Mouse (Mus musculus) cerebellum, adult 8-10 months (tissue): ENCODE results near the gene Phldb2.

Experiments
- DNase-seq: peaks from one replicate; pipeline ENCODE4 v3.0.0; 2022

Gene Phldb2

GRCm38 (mm10) chr16:45953394-45953793 is at the start of gene Phldb2:
Phldb2 (minus strand) TSS chr16:45953598.
- no peak for DNase-seq

GRCm38 (mm10) chr16:46001550-46002166 is 48.3 kb upstream of the Phldb2 start:
- DNase-seq, result no peak

GRCm38 (mm10) chr16:46000976-46001375 is 47.6 kb upstream of the Phldb2 start:
- no peak for DNase-seq

DNA sequence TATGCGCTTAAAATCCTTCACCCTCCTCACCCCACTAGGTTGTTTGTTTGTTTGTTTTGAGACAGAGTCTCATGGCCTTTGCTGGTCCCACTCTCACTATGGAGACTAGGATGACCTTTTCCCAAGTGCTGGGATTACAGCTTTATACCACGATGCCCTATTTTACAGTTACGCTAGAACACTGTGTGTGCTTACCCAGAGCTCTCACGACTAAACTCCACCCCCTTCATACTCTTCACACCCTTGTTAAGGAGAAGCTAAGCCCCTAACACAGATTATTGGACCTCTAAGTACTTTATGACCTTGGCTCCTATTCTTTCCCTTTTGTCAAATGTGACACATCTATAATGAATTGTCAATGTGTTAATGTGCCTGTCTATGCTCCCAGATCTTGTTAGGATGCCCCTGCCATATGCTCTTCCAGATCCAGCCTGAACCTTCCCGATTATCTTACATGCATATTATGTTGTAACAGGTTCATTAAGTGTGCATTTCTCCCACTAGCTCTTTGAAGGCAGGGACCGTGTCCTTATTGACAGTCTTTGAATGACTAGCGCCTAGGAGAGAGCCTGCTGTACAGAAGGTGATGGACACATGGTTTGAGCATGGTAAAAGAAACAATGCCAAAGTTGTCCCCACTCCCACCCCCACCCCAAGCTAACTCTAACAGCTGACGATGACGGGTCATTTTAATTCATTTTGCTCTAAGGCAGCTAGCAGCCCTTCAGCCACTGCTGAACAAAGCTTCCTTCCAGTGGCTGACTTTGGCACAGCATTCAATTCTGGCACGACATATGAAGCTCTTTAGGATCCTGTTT is 46.2 kb upstream of the Phldb2 start:
- no peak for DNase-seq

DNA sequence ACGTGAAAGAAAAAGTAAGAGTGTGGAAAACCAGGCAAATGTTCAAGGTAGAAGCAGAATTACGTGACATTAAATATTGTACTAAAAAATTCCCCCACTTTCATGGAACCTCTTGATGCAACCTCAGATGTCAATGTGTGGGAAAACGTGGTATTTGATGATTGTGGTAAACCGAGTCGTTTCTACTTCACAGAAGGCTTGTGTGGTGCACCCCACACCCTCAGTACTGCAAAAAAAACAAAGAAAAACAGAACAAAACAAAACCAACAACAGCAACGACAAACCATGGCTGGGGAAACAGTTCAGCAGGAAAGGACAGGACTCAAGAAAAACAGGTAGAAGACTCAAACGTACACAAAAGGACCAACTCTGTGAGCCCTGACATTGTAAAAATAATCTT is 44.8 kb upstream of the Phldb2 start:
- DNase-seq, result no peak

DNA sequence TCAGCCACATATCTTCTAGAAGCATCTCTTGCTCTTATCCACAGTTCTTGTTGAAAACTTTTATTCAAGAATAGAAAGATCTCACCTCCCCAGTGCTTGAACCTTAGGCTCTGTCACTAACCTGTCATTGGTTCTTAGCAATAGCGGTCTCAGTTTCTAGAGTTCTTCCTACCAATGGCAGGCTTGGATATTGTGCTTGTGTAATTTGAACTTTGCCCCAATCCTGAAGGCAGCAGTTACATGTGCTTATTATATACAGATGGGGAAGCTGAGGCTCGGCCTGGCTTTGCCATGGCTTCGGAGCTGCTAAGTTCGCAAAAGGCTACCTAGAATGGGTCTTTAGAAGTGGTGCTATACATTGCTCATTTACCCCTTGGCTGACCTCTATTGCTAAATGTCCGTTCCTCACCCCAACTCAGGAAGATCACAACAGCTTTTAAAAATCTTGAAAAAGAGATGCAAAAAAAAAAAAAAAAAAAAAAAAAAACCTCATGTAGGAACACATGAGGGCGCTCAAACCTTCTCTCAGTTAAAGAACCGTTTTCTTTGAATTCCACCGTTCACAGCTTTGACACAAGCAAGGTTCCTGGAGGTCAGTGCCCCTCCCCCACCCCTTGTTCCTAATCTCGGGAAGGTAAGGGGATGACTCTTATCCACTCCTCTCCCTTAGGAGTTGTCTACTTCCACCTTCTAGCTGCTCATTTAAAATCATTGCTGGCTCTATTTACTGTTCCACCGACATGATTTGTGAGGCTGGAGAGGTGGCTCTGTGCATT is 37.7 kb upstream of the Phldb2 start:
- DNase-seq, result no peak

GRCm38 (mm10) chr16:45986236-45986635 is 32.8 kb upstream of the Phldb2 start:
- DNase-seq, result no peak

GRCm38 (mm10) chr16:45984610-45985606 is 31.5 kb upstream of the Phldb2 start:
- no peak for DNase-seq

DNA sequence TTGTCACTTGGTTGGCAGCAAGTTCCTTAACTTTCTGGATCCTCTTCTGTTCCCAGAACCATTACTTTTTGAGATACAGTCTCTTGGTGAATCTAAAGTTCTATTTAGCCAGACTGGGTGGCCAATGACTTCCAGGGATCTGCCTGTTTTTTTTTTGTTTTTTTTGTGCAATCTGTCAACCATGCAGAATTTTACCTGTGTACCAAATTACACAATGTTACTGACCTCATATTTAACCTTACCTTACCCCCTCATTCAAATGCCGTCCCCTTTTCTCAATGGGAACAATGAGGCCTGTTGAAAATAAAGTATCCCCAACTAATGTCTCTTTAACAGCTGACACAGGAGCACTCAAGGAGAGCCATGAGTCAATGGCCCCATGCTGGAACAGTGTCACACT is 22.9 kb upstream of the Phldb2 start:
- no peak for DNase-seq

DNA sequence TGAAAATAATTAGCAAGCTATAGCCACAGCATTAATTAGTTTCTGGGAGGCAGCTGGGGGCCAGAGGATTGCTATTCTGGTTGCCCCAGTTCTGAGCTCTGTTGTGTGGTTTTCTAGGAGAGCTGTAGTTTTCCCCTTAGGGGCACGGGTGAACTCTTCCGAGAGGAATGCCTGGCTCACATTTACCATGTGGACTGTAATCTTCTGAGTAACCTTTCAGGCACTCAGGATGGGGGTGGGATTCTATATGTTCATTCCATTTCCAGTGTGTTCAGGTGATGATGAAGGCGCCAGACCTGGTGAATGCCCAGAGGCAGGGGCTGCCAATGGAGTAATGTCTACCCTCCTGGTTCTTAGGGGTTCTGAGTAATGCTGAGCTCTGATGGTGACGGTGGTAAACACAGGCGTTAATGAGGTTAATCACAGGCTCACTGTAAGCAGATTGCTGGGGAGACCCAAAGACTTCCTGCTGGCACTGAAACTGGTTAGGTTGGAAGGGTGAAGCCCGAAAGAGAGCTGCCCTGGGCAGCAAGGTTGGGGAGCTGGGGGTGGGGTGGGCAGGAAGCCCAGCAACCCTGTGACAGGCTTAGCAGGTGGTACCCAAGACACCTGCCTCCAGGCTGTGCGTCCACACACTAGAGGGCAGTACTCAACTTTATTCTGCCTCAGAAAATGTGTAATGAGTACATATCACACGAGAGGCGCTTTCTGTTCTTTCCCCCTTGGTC is 20.7 kb upstream of the Phldb2 start:
- DNase-seq, result peak; percentile 20

- DNase-seq, result no peak
These were observed 16.8 kb upstream of the Phldb2 start for GRCm38 (mm10) chr16:45970187-45970586.

- no peak for DNase-seq
These were observed 15.3 kb upstream of the Phldb2 start for GRCm38 (mm10) chr16:45968716-45969115.

DNA sequence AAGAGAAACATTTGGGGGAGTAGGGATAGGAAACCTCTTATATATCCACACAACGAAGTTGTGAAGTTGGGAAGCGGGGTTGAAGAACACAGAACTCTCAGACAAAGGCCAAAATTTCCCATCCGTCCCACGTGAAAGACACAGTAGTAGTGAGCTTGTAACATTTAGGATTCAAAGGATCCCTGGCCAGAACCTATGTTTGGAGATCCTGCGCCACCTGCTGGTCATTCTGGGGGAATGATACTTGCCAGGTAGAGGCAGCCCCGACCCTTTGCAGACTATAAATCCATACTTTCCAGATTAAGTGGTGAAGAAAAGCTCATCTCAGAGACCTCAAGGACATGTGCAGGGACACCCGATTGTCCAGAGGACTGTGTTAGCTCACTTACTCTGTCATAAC is 14.1 kb upstream of the Phldb2 start:
- DNase-seq, result peak; percentile 70

DNA sequence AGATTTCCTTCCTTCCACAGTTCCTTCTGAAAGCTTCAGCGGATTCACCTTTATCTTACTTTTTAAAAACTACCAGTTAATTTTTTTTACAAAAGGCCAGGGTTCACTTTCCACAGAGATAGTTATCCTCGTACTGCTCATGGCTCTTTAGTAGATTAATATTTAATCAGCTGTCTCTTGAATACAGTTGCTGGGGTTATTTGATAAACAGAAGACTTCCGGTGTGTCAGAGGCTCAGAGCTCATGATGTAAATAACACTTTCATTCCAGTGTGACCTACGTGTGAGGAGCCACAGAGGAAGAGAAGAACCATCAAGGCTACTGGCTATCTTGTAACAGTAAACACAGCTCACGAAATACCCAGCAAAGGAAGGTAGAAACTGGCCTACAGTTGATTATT is 13.2 kb upstream of the Phldb2 start:
- no peak for DNase-seq

- DNase-seq, result no peak
These were observed 11.4 kb upstream of the Phldb2 start for GRCm38 (mm10) chr16:45964777-45965176.

DNA sequence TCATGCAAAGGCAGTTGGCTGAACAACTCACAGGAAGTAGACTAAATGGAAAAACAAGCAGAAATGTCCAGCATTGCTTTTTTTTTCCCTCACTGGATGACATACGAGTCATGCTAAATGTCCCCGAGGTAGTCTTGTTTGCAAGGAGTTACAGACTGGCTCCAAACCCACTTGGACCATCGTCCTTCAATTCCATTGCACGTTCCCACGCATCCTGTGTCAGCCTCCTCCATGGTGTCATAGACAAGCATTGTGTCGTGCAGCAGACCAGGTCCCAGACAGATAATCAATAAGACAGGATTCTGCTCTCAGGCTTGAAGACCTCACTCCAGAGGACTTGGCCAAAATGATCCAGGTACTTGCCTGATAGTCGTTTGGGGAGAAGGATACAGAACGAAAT is 10.4 kb upstream of the Phldb2 start:
- DNase-seq, result no peak

DNA sequence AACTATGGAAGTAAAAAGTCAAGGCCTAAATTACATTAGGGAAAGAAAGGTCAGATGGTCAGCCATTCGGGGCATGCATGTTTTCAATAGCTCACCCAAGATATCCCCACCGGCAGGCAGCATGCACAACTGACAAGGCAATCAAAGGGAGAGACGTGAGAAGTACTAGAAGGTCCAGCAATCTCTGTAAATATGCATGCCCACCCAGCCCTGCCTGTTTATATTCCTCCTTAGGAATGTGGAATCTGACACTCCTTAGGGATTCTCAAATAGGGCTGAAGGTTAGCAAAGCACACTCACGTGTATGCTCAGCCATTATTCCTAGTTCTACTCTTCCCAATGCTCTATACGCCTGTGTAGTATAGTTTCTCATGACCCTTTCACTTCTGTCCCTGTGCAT is 9.7 kb upstream of the Phldb2 start:
- no peak for DNase-seq

DNA sequence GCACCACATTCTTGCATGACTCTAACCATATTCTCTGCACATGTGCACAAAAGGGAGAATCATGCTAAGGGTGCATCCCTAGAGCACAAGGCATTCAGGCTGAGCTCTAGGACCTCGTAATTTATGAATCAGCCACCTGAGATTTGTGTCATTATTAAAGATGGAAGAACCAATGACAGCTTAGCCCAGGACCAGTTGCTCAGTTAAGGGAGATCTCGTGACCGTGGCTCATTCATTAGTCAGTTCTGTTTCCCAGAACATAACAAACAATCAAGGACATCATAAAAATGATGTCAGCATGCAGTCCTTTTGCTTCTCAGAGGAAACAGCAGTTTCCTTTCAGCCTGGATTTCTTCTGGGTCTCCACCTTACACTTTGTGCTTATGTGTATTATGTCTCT is 7.6 kb upstream of the Phldb2 start:
- no peak for DNase-seq

DNA sequence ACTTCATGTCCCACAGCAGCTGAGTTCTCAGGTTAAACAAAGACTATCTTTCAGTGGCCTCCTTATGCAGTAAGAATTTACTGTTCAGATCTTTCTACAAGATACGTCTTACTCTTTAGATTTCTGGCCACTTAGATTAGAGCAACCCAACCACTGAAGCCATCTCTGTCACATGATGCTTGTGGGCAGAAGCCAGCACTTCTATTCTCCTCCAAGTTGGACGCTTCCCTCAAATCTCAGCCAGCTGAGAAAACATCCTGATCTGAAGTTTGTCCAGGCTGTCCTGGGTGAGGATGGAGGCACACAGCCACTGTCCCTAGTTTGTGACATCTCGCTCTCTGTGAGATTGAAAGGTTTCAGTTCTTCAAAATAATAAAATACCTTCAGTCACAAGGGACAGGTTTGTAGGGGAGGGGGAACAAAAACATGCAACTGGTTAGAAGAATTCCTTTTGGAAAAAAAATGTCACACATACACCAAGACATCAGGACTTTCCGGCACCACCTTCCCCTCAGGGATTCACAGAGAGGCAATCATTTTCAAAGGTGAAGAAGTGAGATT is 3.1 kb upstream of the Phldb2 start:
- no peak for DNase-seq

DNA sequence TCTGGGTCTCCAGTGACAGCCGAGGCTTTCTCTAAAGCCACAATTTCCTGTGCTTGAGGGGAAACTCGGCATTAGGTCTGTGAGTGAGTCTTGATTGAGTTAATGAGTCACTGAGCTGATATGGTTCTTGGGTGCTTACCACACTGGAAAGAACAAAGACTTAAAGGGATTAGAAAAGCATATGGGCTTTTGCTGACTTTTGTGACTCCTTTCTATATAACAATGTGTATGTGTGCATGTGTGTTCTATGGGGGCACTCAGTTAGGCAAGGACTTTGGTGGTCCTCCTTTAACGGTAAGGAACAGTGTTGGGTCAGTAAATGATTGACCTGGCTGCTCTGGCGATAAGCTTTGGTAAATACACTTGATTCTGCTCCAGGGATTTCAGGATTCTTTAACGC is 897 bp downstream of the Phldb2 start:
- DNase-seq, result no peak

GRCm38 (mm10) chr16:45952035-45952434 is 1.4 kb downstream of the Phldb2 start:
- no peak for DNase-seq

- no peak for DNase-seq
These were observed 7.1 kb downstream of the Phldb2 start for GRCm38 (mm10) chr16:45946335-45946734.
